Mouse (Mus musculus) limb, embryonic 10.5 days (tissue): ENCODE results near the gene Ankrd61. TPM values are rescaled to one million over a fixed set of nuclear protein-coding genes. Genes with fewer than 3 reads are reported as not detected.
A peak's percentile ranks its signal among the peaks of the same experiment; 100 is the strongest.

ENCODE experiments used
- DNase-seq: peaks from one replicate; pipeline ENCODE4 v3.0.0-alpha.2; 2017; ENCODE audit warnings: low spot score
- H3K27ac ChIP-seq: fragments of 300-500 bp; sonication (generic); 2 replicates; pipeline ENCODE4 v1.5.1; 2016; ENCODE audit warnings: mild to moderate bottlenecking
- H3K27me3 ChIP-seq: fragments of 300-500 bp; sonication (generic); 2 replicates; pipeline ENCODE4 v1.6.1; 2016; ENCODE audit warnings: low read depth, mild to moderate bottlenecking; ENCODE audit not compliant: poor library complexity, severe bottlenecking
- H3K36me3 ChIP-seq: fragments of 300-500 bp; sonication (generic); 2 replicates; pipeline ENCODE4 v1.6.1; 2016; ENCODE audit warnings: mild to moderate bottlenecking, moderate library complexity
- H3K4me1 ChIP-seq: fragments of 300-500 bp; sonication (generic); 2 replicates; pipeline ENCODE4 v1.6.1; 2016
- H3K4me3 ChIP-seq: fragments of 300-500 bp; sonication (generic); 2 replicates; pipeline ENCODE4 v1.5.1; 2016; ENCODE audit warnings: mild to moderate bottlenecking, moderate library complexity
- H3K9me3 ChIP-seq: fragments of 300-500 bp; sonication (generic); replicated peaks from 2 replicates; pipeline ENCODE4 v1.6.1; 2016; ENCODE audit warnings: mild to moderate bottlenecking
- WGBS: fragments of 180-500 bp; shearing (Covaris S2); methylation state at CpG from one replicate; pipeline ENCODE4 v1.1.7; 2016; 5-methylcytosine and 5-hydroxymethylcytosine counted together
- polyA plus RNA-seq: library from polyadenylated mRNA; unstranded; fragments of >200 nt; fragmentation: Nextera tagmentation; extraction: Ambion mirVana; gene quantifications from 2 replicates; pipeline ENCODE4 v1.2.1, GENCODE M21; 2016

Ankrd61 gene
- 0.11 and 0.35 TPM in 2 replicates for polyA plus RNA-seq

DNA sequence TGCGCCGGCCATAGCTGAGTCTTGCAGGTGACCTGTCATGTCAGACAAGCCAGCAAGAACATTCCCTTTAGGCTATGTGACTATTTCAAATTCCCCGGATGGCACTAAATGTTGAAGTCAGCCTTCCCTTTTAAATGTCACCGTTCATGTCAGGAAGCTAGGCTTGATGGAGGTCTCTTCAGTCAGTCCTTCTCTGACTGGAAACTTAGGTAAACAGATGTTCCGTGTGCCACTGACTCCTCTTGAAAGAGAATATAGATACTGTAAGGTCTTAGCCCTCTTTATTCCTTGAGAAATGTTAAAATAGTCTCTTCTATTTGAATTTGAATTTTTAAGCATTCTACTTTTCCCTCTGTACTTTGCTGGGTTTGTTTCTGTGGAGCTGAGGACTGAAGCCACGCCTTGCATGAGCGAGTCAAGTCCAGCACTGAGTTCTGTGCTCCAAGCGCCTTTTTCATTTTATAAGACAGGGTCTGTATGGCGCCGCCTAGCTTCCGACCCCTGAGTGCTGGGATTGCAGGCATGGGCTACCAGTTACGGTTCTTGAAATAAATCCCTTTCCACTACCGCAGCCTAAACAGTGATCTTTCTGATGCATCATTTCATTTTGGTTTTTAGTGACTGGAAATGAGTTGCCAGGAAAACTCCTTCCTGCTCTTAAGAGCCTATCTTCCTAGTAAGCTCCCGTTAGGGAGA is at the start of gene Ankrd61:
TSS of gene Ankrd61 (minus strand) at position 51 of the 696 bp plus-strand sequence.
- no peaks in the 10 kb centered on the region for H3K27me3 ChIP-seq
- no peak within 1 kb of the TSS for H3K27ac ChIP-seq
- H3K9me3 ChIP-seq, result no peaks in the 10 kb centered on the region
- H3K4me3 ChIP-seq, result no peak within 1 kb of the TSS
- H3K4me1 ChIP-seq, result no peaks in the 10 kb centered on the region
- 87% methylated on average over 14 of the region's 14 CpGs for WGBS
- DNase-seq, result no peak
- peaks cover 89% of the 10 kb centered on the region for H3K36me3 ChIP-seq

DNA sequence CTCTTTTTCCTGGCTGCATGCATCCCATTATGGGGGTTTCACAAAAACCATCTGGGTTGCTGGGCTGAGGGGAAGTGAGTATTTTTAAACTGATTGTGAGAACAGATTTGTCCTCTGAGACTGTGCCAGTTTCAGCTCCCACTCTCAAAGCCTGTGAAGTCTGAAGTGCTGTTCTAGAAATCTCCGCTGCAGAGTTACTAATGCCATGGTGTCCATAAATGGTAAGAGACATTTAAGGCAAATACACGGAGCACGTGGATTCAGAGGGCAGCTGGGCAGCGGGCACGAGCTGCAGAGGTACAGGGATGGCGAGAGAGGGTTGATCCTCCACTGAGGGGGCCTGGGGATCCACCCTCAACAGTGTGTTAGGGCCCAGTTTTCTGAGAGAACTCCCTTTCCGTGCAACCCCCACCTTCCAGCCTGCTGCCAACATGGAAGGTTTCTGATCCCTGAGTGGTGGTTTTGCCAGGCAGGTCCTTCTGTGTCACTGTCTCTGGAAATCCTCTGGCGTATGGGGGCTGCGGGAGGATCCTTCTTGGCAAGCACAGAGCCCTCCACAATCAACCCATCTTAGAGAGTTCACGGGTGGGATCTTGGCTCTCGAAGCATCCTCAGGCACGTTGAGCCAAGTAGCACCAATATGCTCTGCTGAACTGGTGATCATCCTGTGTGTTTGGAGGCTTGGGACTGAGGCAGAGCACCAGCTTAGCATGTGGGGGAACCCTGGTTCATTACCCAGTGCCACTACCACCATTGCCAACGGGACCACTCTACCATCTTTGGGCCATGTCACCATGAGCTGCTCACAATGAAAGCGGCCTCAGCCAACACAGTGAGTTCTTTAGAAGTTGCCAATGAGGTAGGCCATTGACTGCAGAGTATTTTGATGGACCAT is 46.0 kb upstream of the Ankrd61 start:
- no peak overlapping the region for H3K4me3 ChIP-seq
- H3K9me3 ChIP-seq, result no peaks in the 10 kb centered on the region
- DNase-seq, result no peak
- H3K27me3 ChIP-seq, result no peaks in the 10 kb centered on the region
- H3K4me1 ChIP-seq, result 0 out of 2 replicates have a peak, but pooled peaks cover 3% of the 10 kb centered on the region
- WGBS, result 88% methylated on average over 14 of the region's 14 CpGs
- no peaks in the 10 kb centered on the region for H3K36me3 ChIP-seq
- no peak overlapping the region for H3K27ac ChIP-seq

DNA sequence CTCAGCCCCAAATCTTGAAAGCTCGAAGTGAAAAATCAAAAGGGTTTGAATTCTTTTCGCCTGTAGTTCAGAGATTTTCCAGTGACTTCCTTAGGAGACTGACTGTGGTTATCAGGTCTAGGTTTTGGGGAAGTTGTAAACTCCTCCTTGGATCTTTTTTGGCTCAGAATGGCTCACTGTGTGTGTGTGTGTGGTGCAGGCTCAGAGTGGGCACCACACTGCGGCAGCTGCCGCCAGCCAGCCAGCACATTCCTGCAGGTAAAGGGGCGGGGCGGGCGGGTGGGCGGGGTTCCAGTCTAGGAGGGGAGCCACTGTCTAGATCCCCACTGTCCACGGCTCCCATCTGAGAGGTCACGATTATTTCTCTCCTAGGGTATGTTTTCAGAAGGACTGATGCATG is 44.1 kb upstream of the Ankrd61 start:
- DNase-seq, result no peak
- no peak overlapping the region for H3K27ac ChIP-seq
- H3K4me1 ChIP-seq, result 0 out of 2 replicates have a peak, but pooled peaks cover 3% of the 10 kb centered on the region
- WGBS, result 23% methylated on average over 10 of the region's 10 CpGs
- H3K27me3 ChIP-seq, result no peaks in the 10 kb centered on the region
- H3K4me3 ChIP-seq, result no peak overlapping the region
- no peaks in the 10 kb centered on the region for H3K9me3 ChIP-seq
- no peaks in the 10 kb centered on the region for H3K36me3 ChIP-seq

DNA sequence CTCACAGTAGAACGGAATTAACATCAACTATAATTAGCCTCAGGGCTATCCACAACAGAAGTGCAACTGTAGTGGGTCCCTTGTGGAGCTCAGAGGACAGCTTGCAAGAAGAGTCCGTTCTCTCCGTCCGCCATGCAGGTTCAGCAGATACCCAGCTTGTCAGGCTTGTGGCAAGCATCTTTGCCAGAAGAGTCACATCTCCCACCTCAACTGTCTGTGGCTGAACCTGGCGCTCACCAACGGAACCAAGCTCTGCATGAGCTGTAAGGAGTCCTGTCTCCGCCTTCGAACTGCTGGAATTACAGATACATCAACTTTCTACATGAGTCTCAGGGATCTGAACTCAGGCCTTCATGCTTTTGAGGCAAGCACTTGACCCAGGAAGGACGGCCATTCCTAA is 38.7 kb upstream of the Ankrd61 start:
- no peak for DNase-seq
- no peaks in the 10 kb centered on the region for H3K27me3 ChIP-seq
- no peak overlapping the region for H3K4me3 ChIP-seq
- H3K4me1 ChIP-seq, result no peaks in the 10 kb centered on the region
- 90% methylated on average over 9 of the region's 9 CpGs for WGBS
- no peaks in the 10 kb centered on the region for H3K9me3 ChIP-seq
- H3K27ac ChIP-seq, result no peak overlapping the region
- peaks cover 15% of the 10 kb centered on the region for H3K36me3 ChIP-seq

DNA sequence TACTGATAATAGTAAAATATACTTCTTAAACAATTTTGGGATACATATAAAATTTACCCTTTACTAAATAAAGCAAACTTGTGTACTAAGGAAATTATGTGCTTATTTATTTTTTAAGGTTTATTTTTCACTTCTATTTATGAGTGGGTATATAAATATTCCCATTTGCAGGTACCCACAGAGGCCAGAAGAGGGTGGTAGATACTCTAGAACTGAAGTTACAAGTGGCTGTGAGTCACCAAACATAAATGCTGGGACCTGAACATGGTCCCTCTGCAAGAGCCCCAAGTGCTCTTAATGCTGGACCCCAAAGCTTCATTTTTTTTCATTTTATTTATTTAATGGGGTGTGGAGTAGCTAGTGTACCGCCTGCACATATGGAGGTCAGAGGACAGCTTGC is 36.4 kb upstream of the Ankrd61 start:
- 74% methylated on average over 1 of the region's 1 CpGs for WGBS
- H3K4me1 ChIP-seq, result no peaks in the 10 kb centered on the region
- no peaks in the 10 kb centered on the region for H3K27me3 ChIP-seq
- no peak overlapping the region for H3K27ac ChIP-seq
- H3K4me3 ChIP-seq, result no peak overlapping the region
- peaks cover 38% of the 10 kb centered on the region for H3K36me3 ChIP-seq
- no peaks in the 10 kb centered on the region for H3K9me3 ChIP-seq
- no peak for DNase-seq

DNA sequence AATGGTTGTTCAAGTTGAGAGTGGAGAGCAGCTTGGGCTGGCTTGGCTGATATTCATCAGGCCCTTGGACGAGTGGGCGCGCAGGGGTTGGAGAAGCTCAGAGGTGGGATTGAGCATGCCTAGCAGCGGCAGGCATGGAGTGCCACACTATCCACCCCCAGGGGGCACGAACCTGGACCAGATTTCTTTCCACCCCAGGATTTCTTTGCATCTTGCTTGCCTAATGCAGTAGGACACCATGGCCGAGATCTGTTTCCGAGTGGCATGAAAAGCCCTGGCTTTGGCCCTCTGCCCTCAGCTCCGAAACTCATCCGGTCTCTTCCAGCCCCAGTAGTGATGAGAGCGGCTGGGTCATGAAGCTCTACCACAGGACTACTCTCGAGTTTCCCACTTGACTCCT is 35.9 kb upstream of the Ankrd61 start:
- DNase-seq, result no peak
- H3K27me3 ChIP-seq, result no peaks in the 10 kb centered on the region
- no peaks in the 10 kb centered on the region for H3K4me1 ChIP-seq
- H3K27ac ChIP-seq, result no peak overlapping the region
- WGBS, result 90% methylated on average over 11 of the region's 11 CpGs
- H3K4me3 ChIP-seq, result no peak overlapping the region
- H3K36me3 ChIP-seq, result peaks cover 43% of the 10 kb centered on the region
- no peaks in the 10 kb centered on the region for H3K9me3 ChIP-seq

DNA sequence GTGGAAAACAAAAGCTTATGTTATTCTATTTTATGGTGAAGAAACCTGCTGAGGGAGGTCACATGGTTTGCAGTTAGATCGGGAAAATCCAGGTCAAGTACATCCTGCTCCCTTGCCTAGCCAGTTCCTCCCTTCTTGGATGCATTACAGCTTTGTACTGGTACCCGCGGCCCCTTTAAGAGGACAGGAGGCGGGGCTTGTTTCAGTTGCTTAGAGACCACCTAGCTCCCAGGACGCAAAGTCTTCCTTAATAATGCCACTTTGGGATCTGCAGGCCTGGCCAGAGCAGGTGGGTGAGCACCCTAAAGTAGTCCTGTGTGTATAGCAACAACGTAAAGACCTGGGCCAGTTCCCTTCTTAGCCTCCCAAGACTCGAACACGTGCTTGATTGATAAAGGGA is 35.3 kb upstream of the Ankrd61 start, which contains the start of gene Rsph10b:
TSS of gene Rsph10b (plus strand) at position 205 of the 400 bp plus-strand sequence.
- Histone ChIP-seq H3K4me3 (no peak within 1 kb of the TSS), H3K4me1 (no peaks in the 10 kb centered on the region), H3K36me3 (peaks cover 49% of the 10 kb centered on the region), H3K27ac (no peak within 1 kb of the TSS), H3K9me3 (no peaks in the 10 kb centered on the region), H3K27me3 (no peaks in the 10 kb centered on the region)
- DNase-seq, result peak; percentile 43
- WGBS, result 18% methylated on average over 8 of the region's 8 CpGs

DNA sequence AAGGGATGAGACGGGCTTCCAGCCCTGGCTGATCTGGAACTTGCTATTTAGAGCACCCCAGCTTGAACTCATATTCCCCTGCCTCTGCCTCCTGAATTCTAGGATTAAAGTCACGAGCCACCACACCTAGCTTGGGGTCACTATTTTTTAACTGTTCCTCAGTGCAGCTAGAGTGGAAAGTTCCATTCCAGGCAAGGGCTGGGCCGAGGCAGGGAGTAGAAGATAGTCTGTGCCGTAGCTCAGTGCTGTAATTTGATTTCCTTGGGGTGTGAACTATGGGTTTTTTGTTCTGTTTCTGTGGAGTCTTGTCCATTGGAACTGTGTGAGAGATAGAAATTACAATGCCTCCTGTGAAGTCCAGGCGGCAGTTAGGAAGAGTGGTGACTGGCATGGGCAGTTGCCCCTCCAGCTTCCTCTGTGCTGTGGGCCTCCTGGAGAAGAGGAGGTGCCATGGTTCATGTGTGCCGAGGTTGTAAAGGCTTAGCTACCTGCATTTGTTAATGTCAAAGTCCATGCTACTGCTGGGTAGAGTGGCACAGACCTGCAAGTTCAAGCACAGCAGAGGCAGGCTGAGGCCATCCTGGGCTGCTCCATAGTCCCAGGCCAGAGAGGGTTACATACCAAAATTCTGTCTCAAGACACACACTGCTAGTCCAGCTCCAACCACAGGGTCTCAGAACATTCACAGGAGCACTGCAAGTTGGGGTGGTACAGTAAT is 34.5 kb upstream of the Ankrd61 start:
- Histone ChIP-seq H3K36me3 (peaks cover 57% of the 10 kb centered on the region), H3K4me3 (no peak overlapping the region), H3K27ac (no peak overlapping the region), H3K9me3 (no peaks in the 10 kb centered on the region), H3K27me3 (no peaks in the 10 kb centered on the region), H3K4me1 (no peaks in the 10 kb centered on the region)
- DNase-seq, result no peak
- whole genome bisulfite sequencing, result 87% methylated on average over 6 of the region's 6 CpGs

DNA sequence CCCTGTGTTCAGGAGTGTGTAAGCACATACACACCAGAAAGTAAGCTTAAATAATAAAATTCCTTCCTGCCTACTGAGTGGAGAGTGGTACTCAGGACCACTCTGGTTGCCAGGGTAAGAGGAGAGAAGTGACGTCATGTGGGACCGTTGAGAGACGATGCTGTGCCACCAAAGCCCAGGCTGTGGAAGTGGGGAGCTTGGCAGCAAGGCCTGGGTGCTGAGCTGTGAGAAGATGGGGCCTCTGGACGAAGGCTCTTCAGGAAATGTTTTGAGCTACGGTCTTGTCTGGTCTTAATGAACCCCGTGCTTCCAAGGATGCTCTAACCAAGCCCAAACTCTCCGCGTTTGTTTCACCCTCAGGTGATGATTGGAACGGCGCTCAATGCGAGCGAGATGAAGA is 33.2 kb upstream of the Ankrd61 start:
- no peaks in the 10 kb centered on the region for H3K4me1 ChIP-seq
- DNase-seq, result no peak
- no peak overlapping the region for H3K4me3 ChIP-seq
- 94% methylated on average over 12 of the region's 12 CpGs for WGBS
- peaks cover 70% of the 10 kb centered on the region for H3K36me3 ChIP-seq
- H3K9me3 ChIP-seq, result no peaks in the 10 kb centered on the region
- no peak overlapping the region for H3K27ac ChIP-seq
- H3K27me3 ChIP-seq, result no peaks in the 10 kb centered on the region

DNA sequence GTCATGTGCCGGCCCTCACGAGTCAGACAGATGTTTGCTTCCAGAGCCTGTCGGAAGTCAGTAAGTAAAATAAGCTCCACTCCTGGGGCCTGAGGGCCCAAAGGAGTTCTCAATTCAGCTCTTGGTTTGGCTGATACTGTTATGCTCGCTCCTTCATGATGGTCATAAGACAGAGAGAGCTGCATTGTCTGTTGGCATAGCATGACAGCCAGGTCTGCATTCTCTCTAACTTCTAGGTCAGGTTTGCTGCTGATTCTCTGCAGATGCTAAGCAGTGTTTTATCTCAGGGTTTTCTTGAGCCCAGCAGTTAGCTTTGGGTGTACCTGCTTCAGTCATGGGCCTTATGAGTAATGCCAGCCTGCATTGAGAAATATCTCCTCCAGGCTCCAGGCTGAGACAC is 31.8 kb upstream of the Ankrd61 start:
- Histone ChIP-seq H3K27ac (no peak overlapping the region), H3K36me3 (peaks cover 84% of the 10 kb centered on the region), H3K4me1 (no peaks in the 10 kb centered on the region), H3K9me3 (no peaks in the 10 kb centered on the region), H3K4me3 (no peak overlapping the region), H3K27me3 (no peaks in the 10 kb centered on the region)
- no peak for DNase-seq
- WGBS, result 95% methylated on average over 4 of the region's 4 CpGs

DNA sequence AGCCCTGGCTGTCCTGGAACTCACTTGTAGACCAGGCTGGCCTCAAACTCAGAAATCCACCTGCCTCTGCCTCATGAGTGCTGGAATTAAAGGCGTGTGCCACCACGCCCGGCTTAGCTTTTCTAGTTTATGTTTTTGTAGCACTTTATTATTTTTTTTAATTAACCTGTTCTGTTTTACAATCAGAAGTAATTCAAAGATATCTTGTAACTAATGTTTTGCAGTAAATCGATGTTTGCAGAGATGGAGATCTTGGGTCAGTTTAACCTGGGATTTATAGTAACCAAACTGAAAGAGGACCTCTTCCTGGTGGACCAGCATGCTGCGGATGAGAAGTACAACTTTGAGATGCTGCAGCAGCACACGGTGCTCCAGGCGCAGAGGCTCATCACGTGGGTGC is 30.4 kb upstream of the Ankrd61 start, which contains the start of gene Gm42421:
TSS of gene Gm42421 (plus strand) at position 301 of the 400 bp plus-strand sequence.
- Histone ChIP-seq H3K4me3 (no peak within 1 kb of the TSS), H3K9me3 (no peaks in the 10 kb centered on the region), H3K4me1 (no peaks in the 10 kb centered on the region), H3K27ac (no peak within 1 kb of the TSS), H3K27me3 (no peaks in the 10 kb centered on the region), H3K36me3 (peaks cover 98% of the 10 kb centered on the region)
- WGBS, result 96% methylated on average over 8 of the region's 8 CpGs
- DNase-seq, result no peak

DNA sequence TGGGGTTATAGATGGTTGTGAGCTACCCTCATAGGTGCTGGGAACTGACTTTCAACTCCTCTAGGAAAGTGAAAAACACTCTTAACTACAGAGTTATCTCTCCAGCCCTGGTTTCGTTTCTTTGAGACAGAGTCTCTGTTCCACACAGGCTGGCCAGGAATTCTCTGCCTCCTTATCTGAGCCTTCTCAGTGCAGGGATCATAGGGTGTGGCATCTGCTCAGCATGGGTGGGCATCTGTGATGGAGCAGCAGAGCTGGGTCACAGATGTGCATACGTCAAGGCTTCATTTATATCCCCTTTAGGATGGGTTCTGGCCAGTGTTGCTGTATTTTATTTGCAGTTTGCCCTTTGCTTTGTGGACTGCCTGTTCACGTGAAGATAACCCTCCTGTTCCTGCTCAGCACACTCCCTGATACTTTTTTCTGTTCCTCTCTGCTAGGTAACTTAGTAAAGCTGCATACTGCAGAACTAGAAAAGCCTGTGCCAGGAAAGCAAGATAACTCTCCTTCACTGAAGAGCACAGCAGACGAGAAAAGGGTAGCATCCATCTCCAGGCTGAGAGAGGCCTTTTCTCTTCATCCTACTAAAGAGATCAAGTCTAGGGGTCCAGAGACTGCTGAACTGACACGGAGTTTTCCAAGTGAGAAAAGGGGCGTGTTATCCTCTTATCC is 27.4 kb upstream of the Ankrd61 start:
- H3K27me3 ChIP-seq, result no peaks in the 10 kb centered on the region
- no peaks in the 10 kb centered on the region for H3K9me3 ChIP-seq
- no peak for DNase-seq
- H3K4me1 ChIP-seq, result no peaks in the 10 kb centered on the region
- 90% methylated on average over 6 of the region's 6 CpGs for WGBS
- no peak overlapping the region for H3K27ac ChIP-seq
- H3K4me3 ChIP-seq, result no peak overlapping the region
- H3K36me3 ChIP-seq, result peaks cover 97% of the 10 kb centered on the region
